Mouse (Mus musculus) embryonic facial prominence, embryonic 11.5 days (tissue): ENCODE measurements at regions not wholly inside any gene's neighbourhood (a gene's known extent, or its start where the extent isn't known, plus 50 kb on each side); places are given as distances from the start of the nearest gene placed in this dataset.

ENCODE experiments used
- ATAC-seq: fragments of 200-750 bp; cut with Nextera tagmentation; replicated peaks from 2 replicates; pipeline ENCODE4 v1.8.0; 2017; ENCODE audit warnings: low read depth; ENCODE audit not compliant: insufficient number of reproducible peaks, low FRiP score, low TSS enrichment
- DNase-seq: peaks from one replicate; pipeline ENCODE4 v3.0.0-alpha.2; 2015; ENCODE audit warnings: low spot score
- H3K27ac ChIP-seq: fragments of 300-500 bp; sonication (generic); replicated peaks from 2 replicates; pipeline ENCODE4 v1.5.1; 2014; ENCODE audit warnings: mild to moderate bottlenecking, low read depth, low read length, control low read depth
- H3K27me3 ChIP-seq: fragments of 300-500 bp; sonication (generic); 2 replicates; pipeline ENCODE4 v1.6.1; 2014; ENCODE audit warnings: mild to moderate bottlenecking, low read length, moderate library complexity, mixed read lengths; ENCODE audit not compliant: control insufficient read depth, insufficient read depth
- H3K36me3 ChIP-seq: fragments of 300-500 bp; sonication (generic); replicated peaks from 2 replicates; pipeline ENCODE4 v1.6.1; 2014; ENCODE audit warnings: low read depth, mild to moderate bottlenecking, low read length, moderate library complexity, mixed read lengths; ENCODE audit not compliant: control insufficient read depth, insufficient read depth
- H3K4me1 ChIP-seq: fragments of 300-500 bp; sonication (generic); 2 replicates; pipeline ENCODE4 v1.6.1; 2014; ENCODE audit warnings: low read length, mixed read lengths; ENCODE audit not compliant: control insufficient read depth, insufficient read depth
- H3K4me2 ChIP-seq: fragments of 300-500 bp; sonication (generic); 2 replicates; pipeline ENCODE4 v1.6.1; 2014; ENCODE audit warnings: low read depth, mild to moderate bottlenecking, control low read depth, low read length, moderate library complexity
- H3K4me3 ChIP-seq: fragments of 300-500 bp; sonication (generic); 2 replicates; pipeline ENCODE4 v1.5.1; 2014; ENCODE audit warnings: low read depth, low read length, control low read depth
- H3K9ac ChIP-seq: fragments of 300-500 bp; sonication (generic); replicated peaks from 2 replicates; pipeline ENCODE4 v1.6.1; 2014; ENCODE audit warnings: mild to moderate bottlenecking, control low read depth, low read length
- H3K9me3 ChIP-seq: fragments of 300-500 bp; sonication (generic); replicated peaks from 2 replicates; pipeline ENCODE4 v1.6.1; 2016; ENCODE audit warnings: mild to moderate bottlenecking, low read length, inconsistent platforms, mixed read lengths; ENCODE audit not compliant: control insufficient read depth
- WGBS: fragments of 180-500 bp; shearing (Covaris S2); extraction: QIAGEN DNeasy Blood & Tissue Kit; methylation state at CpG from one replicate; pipeline ENCODE4 v1.1.7; 2014; 5-methylcytosine and 5-hydroxymethylcytosine counted together

- no peak overlapping the region for H3K9ac ChIP-seq
- 82% methylated on average over 6 of the region's 6 CpGs for WGBS
- H3K36me3 ChIP-seq: no peaks in the 10 kb centered on the region
- DNase-seq (no peak), ATAC-seq (no peak)
- H3K27me3 ChIP-seq: no peaks in the 10 kb centered on the region
- no peak overlapping the region for H3K27ac ChIP-seq
- no peaks in the 10 kb centered on the region for H3K9me3 ChIP-seq
- no peak overlapping the region for H3K4me2 ChIP-seq
- H3K4me1 ChIP-seq: no peaks in the 10 kb centered on the region
- H3K4me3 ChIP-seq: no peak overlapping the region
Measured at GRCm38 (mm10) chr13:101142104-101142735, 309.0 kb upstream of the Slc30a5 start.

GRCm38 (mm10) chr13:101129466-101129865 lies 296.2 kb upstream of the Slc30a5 start:
- H3K9me3 ChIP-seq: no peaks in the 10 kb centered on the region
- no peak overlapping the region for H3K4me3 ChIP-seq
- no peak overlapping the region for H3K4me2 ChIP-seq
- H3K27ac ChIP-seq: no peak overlapping the region
- H3K27me3 ChIP-seq: no peaks in the 10 kb centered on the region
- no peaks in the 10 kb centered on the region for H3K4me1 ChIP-seq
- H3K9ac ChIP-seq: no peak overlapping the region
- WGBS: 90% methylated on average over 3 of the region's 3 CpGs
- no peaks in the 10 kb centered on the region for H3K36me3 ChIP-seq
- DNase-seq: no peak
- ATAC-seq: no peak

GRCm38 (mm10) chr13:101127808-101128207 lies 294.6 kb upstream of the Slc30a5 start:
- DNase-seq (no peak), ATAC-seq (no peak)
- Histone ChIP-seq H3K36me3 (no peaks in the 10 kb centered on the region), H3K9ac (no peak overlapping the region), H3K27ac (no peak overlapping the region), H3K4me1 (no peaks in the 10 kb centered on the region), H3K9me3 (no peaks in the 10 kb centered on the region), H3K4me2 (no peak overlapping the region), H3K27me3 (no peaks in the 10 kb centered on the region), H3K4me3 (no peak overlapping the region)
- WGBS: 78% methylated on average over 2 of the region's 2 CpGs

- no peak for DNase-seq
- WGBS: 70% methylated on average over 3 of the region's 3 CpGs
- H3K4me1 ChIP-seq: no peaks in the 10 kb centered on the region
Measured at GRCm38 (mm10) chr13:101127262-101127661, 294.0 kb upstream of the Slc30a5 start.

GRCm38 (mm10) chr13:101117311-101117710 lies 284.1 kb upstream of the Slc30a5 start:
- H3K36me3 ChIP-seq: no peaks in the 10 kb centered on the region
- DNase-seq: no peak
- H3K9ac ChIP-seq: no peak overlapping the region
- H3K9me3 ChIP-seq: no peaks in the 10 kb centered on the region
- no peak overlapping the region for H3K4me2 ChIP-seq
- 84% methylated on average over 2 of the region's 2 CpGs for WGBS
- H3K27me3 ChIP-seq: no peaks in the 10 kb centered on the region
- H3K27ac ChIP-seq: no peak overlapping the region
- no peak for ATAC-seq
- no peaks in the 10 kb centered on the region for H3K4me1 ChIP-seq
- no peak overlapping the region for H3K4me3 ChIP-seq

More at GRCm38 (mm10) chr13:101127262-101127661, 294.0 kb upstream of the Slc30a5 start:
- no peak overlapping the region for H3K4me2 ChIP-seq
- H3K36me3 ChIP-seq: no peaks in the 10 kb centered on the region
- H3K9ac ChIP-seq: no peak overlapping the region
- H3K9me3 ChIP-seq: no peaks in the 10 kb centered on the region
- H3K4me3 ChIP-seq: no peak overlapping the region
- no peak overlapping the region for H3K27ac ChIP-seq
- no peak for ATAC-seq
- H3K27me3 ChIP-seq: no peaks in the 10 kb centered on the region

GRCm38 (mm10) chr13:101115296-101115695 lies 282.1 kb upstream of the Slc30a5 start:
- ATAC-seq (no peak), DNase-seq (no peak)
- Histone ChIP-seq H3K4me1 (no peaks in the 10 kb centered on the region), H3K4me3 (no peak overlapping the region), H3K4me2 (no peak overlapping the region), H3K27ac (no peak overlapping the region), H3K9ac (no peak overlapping the region), H3K9me3 (no peaks in the 10 kb centered on the region), H3K27me3 (no peaks in the 10 kb centered on the region), H3K36me3 (no peaks in the 10 kb centered on the region)
- 76% methylated on average over 5 of the region's 5 CpGs for WGBS

- Histone ChIP-seq H3K36me3 (no peaks in the 10 kb centered on the region), H3K9me3 (no peaks in the 10 kb centered on the region), H3K27me3 (no peaks in the 10 kb centered on the region), H3K27ac (no peak overlapping the region), H3K4me3 (no peak overlapping the region), H3K9ac (no peak overlapping the region), H3K4me2 (no peak overlapping the region), H3K4me1 (no peaks in the 10 kb centered on the region)
- 75% methylated on average over 4 of the region's 4 CpGs for WGBS
- DNase-seq: no peak
- ATAC-seq: no peak
Measured at GRCm38 (mm10) chr13:101112176-101112575, 278.9 kb upstream of the Slc30a5 start.

GRCm38 (mm10) chr13:101111773-101112172 lies 278.5 kb upstream of the Slc30a5 start:
- no peaks in the 10 kb centered on the region for H3K4me1 ChIP-seq
- H3K4me2 ChIP-seq: no peak overlapping the region

More at GRCm38 (mm10) chr13:101111773-101112172, 278.5 kb upstream of the Slc30a5 start:
- H3K27ac ChIP-seq: no peak overlapping the region
- no peaks in the 10 kb centered on the region for H3K9me3 ChIP-seq
- no peaks in the 10 kb centered on the region for H3K36me3 ChIP-seq
- WGBS: 72% methylated on average over 2 of the region's 2 CpGs
- H3K4me3 ChIP-seq: no peak overlapping the region
- DNase-seq: no peak
- no peaks in the 10 kb centered on the region for H3K27me3 ChIP-seq
- no peak overlapping the region for H3K9ac ChIP-seq
- no peak for ATAC-seq
